Mouse (Mus musculus) stomach, postnatal 0 days (tissue): ENCODE measurements around the gene Prkag2.

ENCODE experiments used
- CTCF ChIP-seq: IDR thresholded peaks from 2 replicates; pipeline ENCODE4 v1.5.1; 2016; ENCODE audit warnings: antibody characterized with exemption, low read depth, mild to moderate bottlenecking, moderate library complexity
- EP300 ChIP-seq: optimal IDR thresholded peaks from 2 replicates; pipeline ENCODE3; 2016; ENCODE audit warnings: antibody characterized with exemption

- TF ChIP-seq CTCF (no peak), EP300 (no peak)
These were observed 211.4 kb downstream of the Prkag2 start for GRCm38 (mm10) chr5:24888874-24889591.
